Mouse (Mus musculus) heart, embryonic 13.5 days (tissue): ENCODE measurements around the gene Atp4b. TPM values are rescaled to one million over a fixed set of nuclear protein-coding genes. Genes with fewer than 3 reads are reported as not detected.

Source experiments
- ATAC-seq: fragments of 200-750 bp; cut with Nextera tagmentation; 2 replicates; pipeline ENCODE4 v1.8.0; 2017; ENCODE audit warnings: moderate TSS enrichment; ENCODE audit not compliant: insufficient number of reproducible peaks, low FRiP score, low TSS enrichment; ENCODE audit errors: extremely low read depth
- H3K27ac ChIP-seq: fragments of 300-500 bp; sonication (generic); replicated peaks from 2 replicates; pipeline ENCODE4 v1.5.1; 2015; ENCODE audit warnings: moderate library complexity, mild to moderate bottlenecking, inconsistent platforms
- H3K27me3 ChIP-seq: fragments of 300-500 bp; sonication (generic); replicated peaks from 2 replicates; pipeline ENCODE4 v1.6.1; 2015; ENCODE audit warnings: mild to moderate bottlenecking, inconsistent platforms
- H3K36me3 ChIP-seq: fragments of 300-500 bp; sonication (generic); 2 replicates; pipeline ENCODE4 v1.6.1; 2015; ENCODE audit warnings: mild to moderate bottlenecking, inconsistent platforms
- H3K4me1 ChIP-seq: fragments of 300-500 bp; sonication (generic); 2 replicates; pipeline ENCODE4 v1.6.1; 2015; ENCODE audit warnings: inconsistent platforms
- H3K4me2 ChIP-seq: fragments of 300-500 bp; sonication (generic); 2 replicates; pipeline ENCODE4 v1.6.1; 2015; ENCODE audit warnings: inconsistent platforms, mild to moderate bottlenecking, moderate library complexity
- H3K4me3 ChIP-seq: fragments of 300-500 bp; sonication (generic); 2 replicates; pipeline ENCODE4 v1.5.1; 2015; ENCODE audit warnings: moderate library complexity, mild to moderate bottlenecking, inconsistent platforms
- H3K9ac ChIP-seq: fragments of 300-500 bp; sonication (generic); 2 replicates; pipeline ENCODE4 v1.6.1; 2015; ENCODE audit warnings: inconsistent platforms, mild to moderate bottlenecking, moderate library complexity
- H3K9me3 ChIP-seq: fragments of 300-500 bp; sonication (generic); 2 replicates; pipeline ENCODE4 v1.6.1; 2016; ENCODE audit warnings: inconsistent platforms
- WGBS: fragments of 180-500 bp; shearing (Covaris S2); methylation state at CpG from one replicate; pipeline ENCODE4 v1.1.7; 2015; ENCODE audit warnings: mixed read lengths; 5-methylcytosine and 5-hydroxymethylcytosine counted together
- polyA plus RNA-seq: library from polyadenylated mRNA; unstranded; fragments of >200 nt; fragmentation: Nextera tagmentation; extraction: Ambion mirVana; gene quantifications from 2 replicates; pipeline ENCODE4 v1.2.1, GENCODE M21; 2015

Atp4b gene
- polyA plus RNA-seq, 1 experiment from 2014 or later = 0.13 TPM

GRCm38 (mm10) chr8:13415879-13416278, 19.3 kb upstream of the Atp4b start:
- WGBS = 67% methylated on average over 10 of the region's 10 CpGs
- no peak overlapping the region for H3K4me3 ChIP-seq
- H3K4me2 ChIP-seq = no peak overlapping the region
- no peak overlapping the region for H3K27ac ChIP-seq
- ATAC-seq = no peak
- no peak overlapping the region for H3K9ac ChIP-seq
- peaks cover 26% of the 10 kb centered on the region for H3K27me3 ChIP-seq
- H3K4me1 ChIP-seq = no peaks in the 10 kb centered on the region
- no peaks in the 10 kb centered on the region for H3K36me3 ChIP-seq
- no peaks in the 10 kb centered on the region for H3K9me3 ChIP-seq

- Histone ChIP-seq H3K9ac (no peak overlapping the region), H3K36me3 (no peaks in the 10 kb centered on the region), H3K27ac (no peak overlapping the region), H3K27me3 (peaks cover 26% of the 10 kb centered on the region), H3K9me3 (no peaks in the 10 kb centered on the region), H3K4me3 (no peak overlapping the region), H3K4me1 (no peaks in the 10 kb centered on the region), H3K4me2 (no peak overlapping the region)
- WGBS = 50% methylated on average over 12 of the region's 12 CpGs
- ATAC-seq = no peak
These were observed 17.3 kb upstream of the Atp4b start for GRCm38 (mm10) chr8:13413823-13414390.

DNA sequence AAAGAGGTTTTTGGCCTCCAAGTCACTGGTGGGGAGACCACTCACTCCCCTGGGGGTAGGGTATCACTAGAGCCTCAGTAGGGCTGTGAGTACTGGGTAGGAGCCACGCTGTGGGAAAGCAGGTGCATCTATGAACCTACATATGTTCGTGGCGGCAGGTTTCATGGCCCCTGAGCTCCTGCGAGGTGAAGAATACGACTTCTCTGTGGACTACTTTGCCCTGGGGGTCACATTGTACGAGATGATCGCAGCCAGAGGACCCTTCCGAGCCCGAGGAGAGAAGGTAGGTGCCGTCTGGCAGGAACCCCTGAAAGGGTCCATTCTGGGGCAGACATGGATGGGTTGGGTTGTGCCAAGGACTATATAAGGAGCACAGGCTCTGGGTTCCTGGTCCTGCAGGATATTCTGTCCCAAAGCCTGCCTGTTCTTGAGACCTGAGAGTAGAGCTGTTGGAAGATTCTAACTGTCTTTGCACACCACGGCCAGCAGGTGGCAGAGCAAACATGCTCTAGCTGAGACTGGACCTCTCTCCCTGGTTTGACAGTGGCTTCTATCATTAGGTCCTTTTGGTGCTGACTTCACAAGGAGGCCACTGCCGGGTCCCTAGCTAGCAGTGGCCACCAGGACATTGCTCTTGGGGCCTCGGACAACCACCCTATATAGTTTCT, 16.4 kb upstream of the Atp4b start:
- 58% methylated on average over 13 of the region's 13 CpGs for WGBS
- no peak for ATAC-seq

GRCm38 (mm10) chr8:13411597-13411996, 15.0 kb upstream of the Atp4b start:
- Histone ChIP-seq H3K27me3 (peaks cover 22% of the 10 kb centered on the region; the same call in 1 of the 2 replicates), H3K4me3 (no peak overlapping the region), H3K9ac (no peak overlapping the region), H3K9me3 (no peaks in the 10 kb centered on the region), H3K4me1 (no peaks in the 10 kb centered on the region), H3K27ac (no peak overlapping the region), H3K4me2 (no peak overlapping the region), H3K36me3 (no peaks in the 10 kb centered on the region)
- no peak for ATAC-seq
- WGBS = 32% methylated on average over 6 of the region's 6 CpGs

More for the DNA sequence above, 16.4 kb upstream of the Atp4b start:
- Histone ChIP-seq H3K4me3 (no peak overlapping the region), H3K27me3 (peaks cover 26% of the 10 kb centered on the region), H3K4me1 (no peaks in the 10 kb centered on the region), H3K36me3 (no peaks in the 10 kb centered on the region), H3K9ac (no peak overlapping the region), H3K4me2 (no peak overlapping the region), H3K27ac (no peak overlapping the region), H3K9me3 (no peaks in the 10 kb centered on the region)

DNA sequence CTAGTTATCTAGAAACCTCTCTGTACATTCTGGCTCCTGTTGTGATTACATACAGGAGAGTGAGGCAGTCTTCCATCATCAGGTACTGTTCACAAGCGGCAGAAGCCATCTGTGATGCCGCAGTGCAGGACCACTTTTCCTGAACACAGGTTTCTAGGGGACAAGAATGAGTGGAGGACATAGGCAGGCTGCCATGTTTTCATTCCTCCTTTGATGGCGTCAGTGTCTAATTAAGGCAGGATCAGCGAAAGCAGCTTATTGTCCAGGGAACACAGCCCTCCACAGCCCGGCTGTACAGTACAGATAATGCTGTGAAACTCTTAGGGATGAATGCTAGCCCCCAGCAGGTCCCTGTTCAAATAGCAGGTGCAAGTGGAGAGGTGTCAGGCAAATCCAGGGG, 9.4 kb upstream of the Atp4b start:
- ATAC-seq = no peak
- H3K4me1 ChIP-seq = no peaks in the 10 kb centered on the region
- H3K4me3 ChIP-seq = no peak overlapping the region
- H3K27me3 ChIP-seq = no peaks in the 10 kb centered on the region
- H3K27ac ChIP-seq = no peak overlapping the region
- H3K9ac ChIP-seq = no peak overlapping the region
- WGBS = 72% methylated on average over 5 of the region's 5 CpGs
- H3K36me3 ChIP-seq = no peaks in the 10 kb centered on the region
- no peak overlapping the region for H3K4me2 ChIP-seq
- H3K9me3 ChIP-seq = no peaks in the 10 kb centered on the region

DNA sequence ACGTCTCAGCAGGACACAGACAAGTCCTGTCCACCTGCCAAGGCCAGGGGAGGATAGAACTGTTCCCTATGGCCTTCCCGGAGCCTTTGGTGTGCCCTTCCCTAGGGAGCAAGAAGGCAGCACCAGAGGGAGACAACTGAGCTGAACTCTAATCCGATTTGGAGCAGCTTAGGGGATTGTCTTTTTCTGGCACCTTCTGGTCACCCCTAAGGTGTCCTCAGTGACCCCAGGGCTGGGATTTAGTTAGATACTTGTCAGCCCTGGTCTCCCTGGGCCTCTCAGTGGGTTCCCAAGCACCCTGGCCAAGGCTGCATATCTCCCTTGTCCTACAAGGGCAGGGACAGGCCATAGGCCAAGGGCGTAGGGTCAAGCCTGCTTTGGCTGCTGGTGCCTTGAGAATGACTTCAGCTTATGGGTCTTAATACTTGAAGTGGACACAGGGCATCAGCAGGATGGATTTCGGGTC, 8.1 kb upstream of the Atp4b start, which contains the start of gene Grk1:
TSS of gene Grk1 (plus strand) at position 416 of the 466 bp plus-strand sequence.
- Histone ChIP-seq H3K9ac (no peak within 1 kb of the TSS), H3K9me3 (no peaks in the 10 kb centered on the region), H3K36me3 (no peaks in the 10 kb centered on the region), H3K4me3 (no peak within 1 kb of the TSS), H3K4me2 (no peak within 1 kb of the TSS), H3K4me1 (no peaks in the 10 kb centered on the region), H3K27ac (no peak within 1 kb of the TSS), H3K27me3 (no peaks in the 10 kb centered on the region)
- 65% methylated on average over 5 of the region's 5 CpGs for WGBS
- no peak for ATAC-seq

GRCm38 (mm10) chr8:13403517-13403916, 6.9 kb upstream of the Atp4b start:
- WGBS = 51% methylated on average over 6 of the region's 6 CpGs
- no peak for ATAC-seq
- Histone ChIP-seq H3K9ac (no peak overlapping the region), H3K4me3 (no peak overlapping the region), H3K27ac (no peak overlapping the region), H3K4me2 (no peak overlapping the region), H3K9me3 (no peaks in the 10 kb centered on the region), H3K36me3 (no peaks in the 10 kb centered on the region), H3K27me3 (no peaks in the 10 kb centered on the region), H3K4me1 (no peaks in the 10 kb centered on the region)

- no peaks in the 10 kb centered on the region for H3K36me3 ChIP-seq
- H3K4me2 ChIP-seq = no peak overlapping the region
- H3K27me3 ChIP-seq = no peaks in the 10 kb centered on the region
- WGBS = 88% methylated on average over 7 of the region's 7 CpGs
- no peaks in the 10 kb centered on the region for H3K4me1 ChIP-seq
- no peak overlapping the region for H3K9ac ChIP-seq
- H3K27ac ChIP-seq = no peak overlapping the region
- H3K4me3 ChIP-seq = no peak overlapping the region
- no peak for ATAC-seq
- no peaks in the 10 kb centered on the region for H3K9me3 ChIP-seq
These were observed 2.8 kb downstream of the Atp4b start for GRCm38 (mm10) chr8:13393869-13394268.

DNA sequence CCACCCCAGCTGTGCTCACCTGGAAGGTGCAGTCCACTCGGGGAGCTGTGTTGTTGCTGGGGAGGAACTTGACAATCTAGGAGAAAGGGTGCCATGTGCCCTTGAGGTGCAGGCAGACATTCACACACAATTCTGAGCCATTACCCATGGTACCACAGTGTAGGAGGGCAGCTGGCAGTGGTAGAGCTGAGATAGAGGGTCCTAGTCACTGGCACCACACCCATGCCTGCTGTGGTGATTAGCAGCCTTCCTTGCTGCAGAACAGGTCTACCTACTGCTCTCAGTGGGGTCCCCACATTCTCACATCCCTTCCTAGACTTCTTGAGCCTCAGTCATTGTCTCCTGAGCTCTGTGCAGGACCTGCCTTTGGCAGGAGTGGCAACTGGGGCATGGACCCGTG, 7.9 kb downstream of the Atp4b start:
- Histone ChIP-seq H3K9ac (no peak overlapping the region), H3K4me1 (no peaks in the 10 kb centered on the region), H3K9me3 (no peaks in the 10 kb centered on the region), H3K36me3 (no peaks in the 10 kb centered on the region), H3K4me2 (no peak overlapping the region), H3K4me3 (no peak overlapping the region), H3K27me3 (no peaks in the 10 kb centered on the region), H3K27ac (no peak overlapping the region)
- 80% methylated on average over 2 of the region's 2 CpGs for WGBS
- no peak for ATAC-seq

- Histone ChIP-seq H3K36me3 (no peaks in the 10 kb centered on the region), H3K9me3 (no peaks in the 10 kb centered on the region), H3K9ac (no peak overlapping the region), H3K4me3 (no peak overlapping the region), H3K27ac (no peak overlapping the region), H3K27me3 (no peaks in the 10 kb centered on the region), H3K4me1 (no peaks in the 10 kb centered on the region), H3K4me2 (no peak overlapping the region)
- no peak for ATAC-seq
- 82% methylated on average over 8 of the region's 8 CpGs for WGBS
These were observed 8.9 kb downstream of the Atp4b start for GRCm38 (mm10) chr8:13387728-13388127.

DNA sequence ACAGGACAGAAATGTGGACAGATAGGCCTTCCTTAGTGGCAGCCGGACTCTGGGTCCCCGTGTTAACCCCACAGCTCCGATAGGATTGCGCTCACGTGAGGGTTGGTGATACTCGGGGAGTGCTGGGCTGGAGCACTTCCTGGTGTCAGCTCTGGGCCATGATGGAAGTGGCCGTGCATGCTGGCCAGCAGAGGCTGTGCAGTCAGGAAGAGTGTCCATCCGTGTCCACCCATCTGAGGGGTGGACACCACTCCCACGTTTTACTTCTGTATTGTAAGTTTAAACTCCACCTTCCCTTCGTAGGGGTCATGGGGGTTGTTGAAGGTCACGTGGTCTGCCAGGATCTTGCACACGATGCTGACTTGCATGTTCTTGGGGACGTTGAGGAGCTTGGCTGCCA, 10.3 kb downstream of the Atp4b start:
- no peak for ATAC-seq
- WGBS = 75% methylated on average over 13 of the region's 13 CpGs
- Histone ChIP-seq H3K4me2 (no peak overlapping the region), H3K9me3 (no peaks in the 10 kb centered on the region), H3K27me3 (no peaks in the 10 kb centered on the region), H3K36me3 (no peaks in the 10 kb centered on the region), H3K4me3 (no peak overlapping the region), H3K27ac (no peak overlapping the region), H3K4me1 (no peaks in the 10 kb centered on the region), H3K9ac (no peak overlapping the region)

- peaks cover 28% of the 10 kb centered on the region for H3K36me3 ChIP-seq
- no peak overlapping the region for H3K9ac ChIP-seq
- no peak overlapping the region for H3K4me3 ChIP-seq
- H3K4me1 ChIP-seq = no peaks in the 10 kb centered on the region
- H3K27ac ChIP-seq = no peak overlapping the region
- H3K4me2 ChIP-seq = no peak overlapping the region
- 90% methylated on average over 4 of the region's 4 CpGs for WGBS
- H3K27me3 ChIP-seq = no peaks in the 10 kb centered on the region
- no peaks in the 10 kb centered on the region for H3K9me3 ChIP-seq
- no peak for ATAC-seq
These were observed 13.6 kb downstream of the Atp4b start for GRCm38 (mm10) chr8:13382999-13383398.
